Mouse (Mus musculus): ENCODE measurements around the gene Ehd1.

DNA sequence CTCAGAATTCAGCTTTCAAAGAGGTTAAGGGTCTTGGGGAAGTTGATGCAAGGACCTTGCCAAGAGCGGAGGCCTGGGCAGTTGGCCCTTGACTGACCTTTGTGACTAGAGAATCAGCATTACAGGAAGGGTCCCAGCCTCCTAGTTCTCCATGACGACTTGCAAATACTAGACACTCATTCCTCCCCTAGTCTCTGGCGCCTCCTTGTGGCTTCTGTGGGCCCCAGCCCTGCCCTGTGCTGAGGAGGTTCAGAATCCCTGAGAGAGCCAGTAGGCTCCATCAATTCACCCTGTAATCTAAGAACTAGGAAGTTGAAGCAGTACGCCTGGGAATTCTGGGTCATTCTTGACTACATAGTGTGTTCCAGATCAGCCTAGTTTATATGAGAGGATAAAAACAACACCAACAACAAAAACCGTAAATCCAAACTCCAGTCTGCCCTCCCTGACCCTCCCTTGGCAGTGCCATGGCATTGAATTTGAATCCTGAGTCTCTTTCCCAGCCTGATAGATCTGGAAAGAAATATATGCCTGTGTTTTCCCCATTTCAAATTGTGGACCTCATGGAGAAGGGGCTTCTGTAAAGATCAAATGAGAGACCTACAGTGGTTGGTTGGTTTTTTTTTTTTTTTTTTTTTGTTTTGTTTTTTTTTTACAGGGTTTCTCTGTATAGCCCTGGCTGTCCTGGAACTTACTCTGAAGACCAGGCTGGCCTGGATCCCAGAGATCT is 28.4 kb downstream of the Ehd1 start:
- TF ChIP-seq POLR2A (IDR thresholded peaks at IDR 0.05; ENCODE audit: control insufficient read depth in 1 of 2, insufficient read depth in 1 of 2, low read depth in 1 of 2, low read length in 2 of 2, poor library complexity in 1 of 2) (no peak), CTCF (IDR thresholded peaks at IDR 0.05 in 2 of 3, conservative IDR thresholded peaks at IDR 0.05 in 1 of 3; ENCODE audit: control insufficient read depth in 1 of 3, insufficient read depth in 1 of 3, low read depth in 2 of 3, low read length in 3 of 3, poor library complexity in 1 of 3, severe bottlenecking in 1 of 3) (peak; percentile 95 to 98 (median 98)), TCF12 (IDR thresholded peaks at IDR 0.05; ENCODE audit: low read depth, low read length) (no peak), JUND (IDR thresholded peaks at IDR 0.05; ENCODE audit: low read depth, low read length) (no peak)
